Mouse (Mus musculus) MEL (cell line): ENCODE data around the gene Ripply3. TPM values are rescaled to one million over a fixed set of nuclear protein-coding genes. Genes with fewer than 3 reads are reported as not detected.

Experiments used
- DNase-seq: peaks from one replicate; pipeline ENCODE4 v3.0.0; 2011; ENCODE audit warnings: low read depth, low spot score
- H3K27ac ChIP-seq: 2 replicates; pipeline ENCODE4 v1.5.1; 2012; ENCODE audit warnings: low read depth, mild to moderate bottlenecking, control low read depth, low read length, moderate library complexity; ENCODE audit not compliant: control insufficient read depth
- H3K27me3 ChIP-seq, 2 experiments: fragments of 150-350 bp in 1 of 2; sonication (generic) in 1 of 2; 2 replicates each; pipeline ENCODE4 v1.6.1; 2012; ENCODE audit warnings: low read length in 2 of 2, mild to moderate bottlenecking in 2 of 2, improper control_type of control experiment in 1 of 2, moderate library complexity in 1 of 2; ENCODE audit not compliant: insufficient read depth in 2 of 2, control insufficient read depth in 1 of 2
- H3K36me3 ChIP-seq, 2 experiments: 2 replicates each; pipeline ENCODE4 v1.6.1; 2012 to 2014; ENCODE audit warnings: low read length in 2 of 2, improper control_type of control experiment in 1 of 2, inconsistent platforms in 1 of 2, mild to moderate bottlenecking in 1 of 2; ENCODE audit not compliant: insufficient read depth in 2 of 2, control insufficient read depth in 1 of 2
- H3K4me1 ChIP-seq, 2 experiments: fragments of 150-350 bp in 1 of 2; sonication (generic) in 1 of 2; 2 replicates each; pipeline ENCODE4 v1.6.1; 2012; ENCODE audit warnings: low read length in 2 of 2, improper control_type of control experiment in 1 of 2, mild to moderate bottlenecking in 1 of 2; ENCODE audit not compliant: insufficient read depth in 2 of 2, control insufficient read depth in 1 of 2
- H3K4me3 ChIP-seq, 2 experiments: fragments of 150-350 bp in 1 of 2; sonication (generic) in 1 of 2; 2 replicates each; pipeline ENCODE4 v1.5.1; 2012; ENCODE audit warnings: low read depth in 2 of 2, low read length in 2 of 2, mild to moderate bottlenecking in 2 of 2, moderate library complexity in 2 of 2, control low read depth in 1 of 2, improper control_type of control experiment in 1 of 2; ENCODE audit not compliant: control insufficient read depth in 1 of 2, insufficient read depth in 1 of 2
- H3K79me2 ChIP-seq: 2 replicates; pipeline ENCODE4 v1.6.1; 2012; ENCODE audit warnings: mild to moderate bottlenecking, low read length, moderate library complexity; ENCODE audit not compliant: control insufficient read depth, poor library complexity, insufficient read depth
- H3K9ac ChIP-seq: 2 replicates; pipeline ENCODE4 v1.6.1; 2012; ENCODE audit warnings: low read depth, mild to moderate bottlenecking, control low read depth, low read length, moderate library complexity; ENCODE audit not compliant: control insufficient read depth, poor library complexity, severe bottlenecking
- H3K9me3 ChIP-seq: fragments of 150-350 bp; sonication (generic); replicated peaks from 2 replicates; pipeline ENCODE4 v1.6.1; 2012; ENCODE audit warnings: mild to moderate bottlenecking, low read length, improper control_type of control experiment, moderate library complexity; ENCODE audit not compliant: insufficient read depth
- BHLHE40 ChIP-seq: IDR thresholded peaks from 2 replicates; pipeline ENCODE4 v1.6.1; 2012; ENCODE audit warnings: low read depth, mild to moderate bottlenecking, inconsistent platforms, low read length, improper control_type of control experiment, borderline replicate concordance
- CHD1 ChIP-seq: IDR thresholded peaks from 2 replicates; pipeline ENCODE4 v1.6.1; 2012; ENCODE audit warnings: low read depth, mild to moderate bottlenecking, inconsistent platforms, low read length, improper control_type of control experiment
- CHD2 ChIP-seq: IDR thresholded peaks from 2 replicates; pipeline ENCODE4 v1.6.1; 2011; ENCODE audit warnings: low read length, improper control_type of control experiment
- CTCF ChIP-seq, 3 experiments: IDR thresholded peaks in 2 of 3; conservative IDR thresholded peaks in 1 of 3; 2 replicates each; pipeline ENCODE4 v1.5.1; 2011 to 2012; ENCODE audit warnings: low read length in 3 of 3, low read depth in 2 of 3, mild to moderate bottlenecking in 2 of 3, improper control_type of control experiment in 1 of 3, inconsistent platforms in 1 of 3, mixed read lengths in 1 of 3, moderate library complexity in 1 of 3; ENCODE audit not compliant: control insufficient read depth in 1 of 3, insufficient read depth in 1 of 3, poor library complexity in 1 of 3, severe bottlenecking in 1 of 3
- E2F4 ChIP-seq: IDR thresholded peaks from 2 replicates; pipeline ENCODE4 v1.6.1; 2011; ENCODE audit warnings: low read depth, low read length, improper control_type of control experiment, borderline replicate concordance
- ELF1 ChIP-seq: IDR thresholded peaks from 2 replicates; pipeline ENCODE4 v1.6.1; 2014; ENCODE audit warnings: low read depth, mild to moderate bottlenecking, inconsistent platforms, low read length, improper control_type of control experiment, moderate library complexity
- EP300 ChIP-seq, 2 experiments: IDR thresholded peaks; 2 replicates each; pipeline ENCODE4 v1.6.1; 2011; ENCODE audit warnings: improper control_type of control experiment in 2 of 2, low read length in 2 of 2, low read depth in 1 of 2, mild to moderate bottlenecking in 1 of 2
- ETS1 ChIP-seq: IDR thresholded peaks from 2 replicates; pipeline ENCODE4 v1.6.1; 2012; ENCODE audit warnings: low read depth, mild to moderate bottlenecking, inconsistent platforms, low read length, improper control_type of control experiment, moderate library complexity
- GABPA ChIP-seq: IDR thresholded peaks from 2 replicates; pipeline ENCODE4 v1.6.1; 2012; ENCODE audit warnings: low read depth, mild to moderate bottlenecking, inconsistent platforms, low read length, improper control_type of control experiment, moderate library complexity
- GATA1 ChIP-seq: IDR thresholded peaks from 2 replicates; pipeline ENCODE4 v1.6.1; 2011; ENCODE audit warnings: low read depth, low read length, improper control_type of control experiment
- JUND ChIP-seq: IDR thresholded peaks from 2 replicates; pipeline ENCODE4 v1.6.1; 2011; ENCODE audit warnings: low read depth, mild to moderate bottlenecking, improper control_type of control experiment, low read length
- KAT2A ChIP-seq: conservative IDR thresholded peaks from 2 replicates; pipeline ENCODE4 v1.6.1; 2012; ENCODE audit warnings: low read depth, low read length, improper control_type of control experiment, inconsistent platforms
- MAFK ChIP-seq: IDR thresholded peaks from 2 replicates; pipeline ENCODE4 v1.6.1; 2011; ENCODE audit warnings: low read depth, mild to moderate bottlenecking, low read length, improper control_type of control experiment, borderline replicate concordance
- MAX ChIP-seq: IDR thresholded peaks from 2 replicates; pipeline ENCODE4 v1.6.1; 2011; ENCODE audit warnings: low read length, improper control_type of control experiment
- MAZ ChIP-seq: IDR thresholded peaks from 2 replicates; pipeline ENCODE4 v1.6.1; 2012; ENCODE audit warnings: low read depth, mild to moderate bottlenecking, inconsistent platforms, low read length, improper control_type of control experiment
- MEF2A ChIP-seq: IDR thresholded peaks from 2 replicates; pipeline ENCODE4 v1.6.1; 2014; ENCODE audit warnings: low read depth, mild to moderate bottlenecking, inconsistent platforms, low read length, improper control_type of control experiment; ENCODE audit not compliant: poor library complexity, insufficient replicate concordance, severe bottlenecking; ENCODE audit errors: extremely low read depth
- MYB ChIP-seq: IDR thresholded peaks from 2 replicates; pipeline ENCODE4 v1.6.1; 2011; ENCODE audit warnings: mild to moderate bottlenecking, low read depth, low read length, improper control_type of control experiment
- MYC ChIP-seq: IDR thresholded peaks from 2 replicates; pipeline ENCODE4 v1.6.1; 2011; ENCODE audit warnings: low read depth, mild to moderate bottlenecking, low read length, improper control_type of control experiment, moderate library complexity
- NELFE ChIP-seq: IDR thresholded peaks from 2 replicates; pipeline ENCODE4 v1.6.1; 2011; ENCODE audit warnings: low read depth, low read length, improper control_type of control experiment
- NRF1 ChIP-seq: IDR thresholded peaks from 2 replicates; pipeline ENCODE4 v1.6.1; 2014; ENCODE audit warnings: low read depth, mild to moderate bottlenecking, inconsistent platforms, low read length, improper control_type of control experiment, moderate library complexity; ENCODE audit not compliant: poor library complexity, insufficient read depth, severe bottlenecking
- POLR2A ChIP-seq, 2 experiments: IDR thresholded peaks; 2 replicates each; pipeline ENCODE4 v1.6.1; 2011 to 2012; ENCODE audit warnings: low read length in 2 of 2, mild to moderate bottlenecking in 2 of 2, control low read depth in 1 of 2, improper control_type of control experiment in 1 of 2, low read depth in 1 of 2, moderate library complexity in 1 of 2; ENCODE audit not compliant: control insufficient read depth in 1 of 2, insufficient read depth in 1 of 2, poor library complexity in 1 of 2
- POLR2AphosphoS2 ChIP-seq: IDR thresholded peaks from 2 replicates; pipeline ENCODE4 v1.6.1; 2011; ENCODE audit warnings: low read length, improper control_type of control experiment
- POLR2AphosphoS5 ChIP-seq: IDR thresholded peaks from 2 replicates; pipeline ENCODE4 v1.6.1; 2012; ENCODE audit warnings: low read depth, borderline replicate concordance, mild to moderate bottlenecking, inconsistent platforms, low read length, moderate library complexity, mixed read lengths
- RAD21 ChIP-seq: IDR thresholded peaks from 2 replicates; pipeline ENCODE4 v1.6.1; 2011; ENCODE audit warnings: mild to moderate bottlenecking, low read depth, low read length, improper control_type of control experiment
- RCOR1 ChIP-seq: IDR thresholded peaks from 2 replicates; pipeline ENCODE4 v1.6.1; 2012; ENCODE audit warnings: low read depth, mild to moderate bottlenecking, inconsistent platforms, low read length, improper control_type of control experiment
- SIN3A ChIP-seq: IDR thresholded peaks from 2 replicates; pipeline ENCODE4 v1.6.1; 2012; ENCODE audit warnings: low read length, improper control_type of control experiment, inconsistent platforms
- SMC3 ChIP-seq: IDR thresholded peaks from 2 replicates; pipeline ENCODE4 v1.6.1; 2011; ENCODE audit warnings: low read depth, low read length, improper control_type of control experiment
- TAL1 ChIP-seq: IDR thresholded peaks from 2 replicates; pipeline ENCODE4 v1.6.1; 2012; ENCODE audit warnings: mild to moderate bottlenecking, inconsistent platforms, low read length, moderate library complexity, mixed read lengths
- TBP ChIP-seq: IDR thresholded peaks from 2 replicates; pipeline ENCODE4 v1.8.0; 2011; ENCODE audit warnings: low read depth, low read length, improper control_type of control experiment
- TCF12 ChIP-seq: IDR thresholded peaks from 2 replicates; pipeline ENCODE4 v1.6.1; 2014; ENCODE audit warnings: low read depth, mild to moderate bottlenecking, inconsistent platforms, low read length, improper control_type of control experiment, moderate library complexity
- UBTF ChIP-seq: IDR thresholded peaks from 2 replicates; pipeline ENCODE4 v1.6.1; 2012; ENCODE audit warnings: low read depth, mild to moderate bottlenecking, inconsistent platforms, low read length, improper control_type of control experiment, moderate library complexity, borderline replicate concordance; ENCODE audit not compliant: insufficient read depth
- USF1 ChIP-seq: IDR thresholded peaks from 2 replicates; pipeline ENCODE4 v1.6.1; 2014; ENCODE audit warnings: low read depth, mild to moderate bottlenecking, inconsistent platforms, low read length, improper control_type of control experiment, moderate library complexity
- USF2 ChIP-seq, 2 experiments: IDR thresholded peaks; 2 replicates each; pipeline ENCODE4 v1.6.1; 2011 to 2012; ENCODE audit warnings: improper control_type of control experiment in 2 of 2, low read length in 2 of 2, borderline replicate concordance in 1 of 2, inconsistent platforms in 1 of 2, low read depth in 1 of 2, mild to moderate bottlenecking in 1 of 2; ENCODE audit not compliant: insufficient read depth in 1 of 2
- ZC3H11A ChIP-seq: IDR thresholded peaks from 2 replicates; pipeline ENCODE4 v1.6.1; 2012; ENCODE audit warnings: low read depth, mild to moderate bottlenecking, inconsistent platforms, low read length, improper control_type of control experiment
- ZKSCAN1 ChIP-seq: IDR thresholded peaks from 2 replicates; pipeline ENCODE4 v1.6.1; 2012; ENCODE audit warnings: low read depth, mild to moderate bottlenecking, inconsistent platforms, low read length, improper control_type of control experiment, moderate library complexity
- ZMIZ1 ChIP-seq: IDR thresholded peaks from 2 replicates; pipeline ENCODE4 v1.6.1; 2012; ENCODE audit warnings: low read depth, mild to moderate bottlenecking, inconsistent platforms, low read length, improper control_type of control experiment, moderate library complexity
- ZNF384 ChIP-seq: IDR thresholded peaks from 2 replicates; pipeline ENCODE4 v1.6.1; 2012; ENCODE audit warnings: low read depth, mild to moderate bottlenecking, inconsistent platforms, low read length, improper control_type of control experiment
- polyA plus RNA-seq, 2 experiments: library from polyadenylated mRNA; stranded (reverse) in 1 of 2; unstranded in 1 of 2; fragments of >175 nt in 1 of 2; fragments of >200 nt in 1 of 2; gene quantifications; 2 replicates each; pipeline versions ENCODE4 v1.2.1 to v1.2.4; 2012; ENCODE audit warnings: low replicate concordance in 2 of 2, low read depth in 1 of 2; ENCODE audit not compliant: insufficient read length in 2 of 2, insufficient read depth in 1 of 2, missing spikeins in 1 of 2
- total RNA-seq: library from RNA; depleted of rRNA; stranded (reverse); fragments of 300-350 nt; gene quantifications from 2 replicates; pipeline ENCODE4 v1.2.3, GENCODE M21; 2012

Gene Ripply3
- total and polyA plus RNA-seq, 3 experiments: 0.18 to 0.35 TPM; not detected in 1

GRCm38 (mm10) chr16:94330429-94330828 is 2.2 kb downstream of the Ripply3 start:
- Histone ChIP-seq H3K79me2 (no peaks in the 10 kb centered on the region), H3K4me3 (peak overlapping the region; percentile 30 to 41), H3K9me3 (no peaks in the 10 kb centered on the region), H3K9ac (peak overlapping the region; percentile 48), H3K27me3 (no peaks in the 10 kb centered on the region), H3K36me3 (peaks cover 0 to 24% of the 10 kb centered on the region in 2 experiments; a peak in 2 of 4 replicates), H3K4me1 (peaks cover 24 to 31% of the 10 kb centered on the region in 2 experiments), H3K27ac (peak overlapping the region; percentile 87)
- peak; percentile 85 for DNase-seq
- no peak for TF ChIP-seq GABPA
- no peak for TF ChIP-seq MAFK
- TF ChIP-seq NRF1: no peak
- TF ChIP-seq ZC3H11A: 0 out of 2 replicates have a peak, but pooled peaks have one; percentile 9
- TF ChIP-seq RCOR1: peak; percentile 81
- TF ChIP-seq POLR2AphosphoS5: no peak
- TF ChIP-seq TBP: 0 out of 2 replicates have a peak, but pooled peaks have one; percentile 36
- no peak for TF ChIP-seq CHD2
- 0 out of 6 replicates have a peak, but pooled peaks of 1 of the 3 experiments have one; percentile 17 for TF ChIP-seq CTCF (IDR thresholded peaks at IDR 0.05 in 2 of 3, conservative IDR thresholded peaks at IDR 0.05 in 1 of 3; ENCODE audit: control insufficient read depth in 1 of 3, insufficient read depth in 1 of 3, low read depth in 2 of 3, low read length in 3 of 3, poor library complexity in 1 of 3, severe bottlenecking in 1 of 3)
- TF ChIP-seq RAD21: no peak
- no peak for TF ChIP-seq ZKSCAN1
- TF ChIP-seq ZMIZ1: peak; percentile 67
- TF ChIP-seq MYB: peak; percentile 69; the same call in 1 of the 2 replicates
- peak; percentile 42; the same call in 1 of the 2 replicates for TF ChIP-seq NELFE
- no peak for TF ChIP-seq CHD1
- TF ChIP-seq TAL1: peak; percentile 86
- TF ChIP-seq USF1: no peak
- TF ChIP-seq SIN3A: peak; percentile 40
- TF ChIP-seq ZNF384: no peak
- TF ChIP-seq BHLHE40: no peak; the same call in 1 of the 2 replicates
- TF ChIP-seq SMC3: 0 out of 2 replicates have a peak, but pooled peaks have one; percentile 10
- no peak for TF ChIP-seq ELF1
- no peak for TF ChIP-seq MEF2A
- peak in 1 of 2 experiments; percentile 33; a peak in 1 of 4 replicates for TF ChIP-seq POLR2A (IDR thresholded peaks at IDR 0.05; ENCODE audit: control insufficient read depth in 1 of 2, insufficient read depth in 1 of 2, low read depth in 1 of 2, low read length in 2 of 2, poor library complexity in 1 of 2)
- peak; percentile 62; the same call in 1 of the 2 replicates for TF ChIP-seq ETS1
- no peak for TF ChIP-seq E2F4
- TF ChIP-seq USF2 (IDR thresholded peaks at IDR 0.05; ENCODE audit: borderline replicate concordance in 1 of 2, insufficient read depth in 1 of 2, low read depth in 1 of 2, low read length in 2 of 2): no peak
- peak; percentile 72 for TF ChIP-seq GATA1
- TF ChIP-seq EP300 (IDR thresholded peaks at IDR 0.05; ENCODE audit: low read depth in 1 of 2, low read length in 2 of 2): peak; percentile 85 to 88
- TF ChIP-seq POLR2AphosphoS2: no peak
- TF ChIP-seq JUND: 0 out of 2 replicates have a peak, but pooled peaks have one; percentile 52
- TF ChIP-seq MYC: peak; percentile 25; the same call in 1 of the 2 replicates
- no peak for TF ChIP-seq UBTF
- TF ChIP-seq TCF12: peak; percentile 88
- no peak for TF ChIP-seq KAT2A
- no peak for TF ChIP-seq MAZ
- TF ChIP-seq MAX: no peak
